Mouse (Mus musculus): ENCODE measurements around the gene Wls. TPM values are rescaled to one million over a fixed set of nuclear protein-coding genes. Genes with fewer than 3 reads are reported as not detected.

The Wls gene
- polyA plus RNA-seq (2012; rRNA removed): 17.9 and 20.5 TPM in 2 replicates

DNA sequence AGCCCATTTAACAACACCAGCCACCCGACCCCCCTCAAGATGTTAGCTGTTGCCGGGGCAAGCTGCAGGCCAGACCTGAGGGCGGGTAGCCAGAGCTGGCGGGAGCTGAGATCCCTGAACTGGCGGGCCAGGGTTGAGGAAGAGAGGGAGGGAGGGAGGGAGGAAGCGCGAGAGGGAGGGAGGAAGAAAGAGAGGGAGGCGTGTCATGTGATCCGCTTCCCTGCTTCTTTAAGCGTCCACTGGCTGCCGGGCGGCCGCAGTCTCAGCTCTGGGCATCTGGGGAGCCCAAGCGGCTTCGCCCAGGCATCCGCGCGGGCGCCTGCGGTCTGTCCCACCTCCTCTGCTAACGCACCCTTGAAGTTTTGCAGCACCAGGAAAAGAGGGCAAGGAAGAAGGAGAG, at the start of gene Wls:
Gene Wls, plus strand, starts transcription at position 192 of the 400 bp plus-strand sequence.

Other genes with a start within 250 kb of the Wls start
- gene Rpe65, start 240.5 kb upstream of the Wls start, polyA plus RNA-seq (2012; rRNA removed): not detected in 2 replicates